Mouse (Mus musculus): ENCODE measurements at regions not wholly inside any gene's neighbourhood (a gene's known extent, or its start where the extent isn't known, plus 50 kb on each side); places are given as distances from the start of the nearest gene placed in this dataset.

- no peak for TF ChIP-seq GATA2 (IDR thresholded peaks at IDR 0.05; ENCODE audit: borderline replicate concordance, low read depth, low read length)
- TF ChIP-seq CTCF (IDR thresholded peaks at IDR 0.05; ENCODE audit: low read depth, low read length), result no peak
- no peak for TF ChIP-seq POLR2AphosphoS5 (IDR thresholded peaks at IDR 0.05; ENCODE audit: insufficient replicate concordance, low read depth, low read length)
- no peak for TF ChIP-seq GATA1 (IDR thresholded peaks at IDR 0.05; ENCODE audit: borderline replicate concordance, low read length)
- TF ChIP-seq TAL1 (conservative IDR thresholded peaks at IDR 0.05; ENCODE audit: low read depth, low read length), result no peak
Observed at GRCm38 (mm10) chr6:100420602-100421001, 133.3 kb upstream of the Rybp start.
